Mouse (Mus musculus): ENCODE measurements at regions not wholly inside any gene's neighbourhood (a gene's known extent, or its start where the extent isn't known, plus 50 kb on each side); places are given as distances from the start of the nearest gene placed in this dataset.

- no peak for DNase-seq (ENCODE audit: low spot score)
Observed at GRCm38 (mm10) chr16:73835715-73836440, 575.7 kb downstream of the Robo2 start.

GRCm38 (mm10) chr16:73821387-73822338, 590.0 kb downstream of the Robo2 start:
- DNase-seq (ENCODE audit: low spot score), result no peak

GRCm38 (mm10) chr16:73804572-73804971, 607.1 kb downstream of the Robo2 start:
- no peak for DNase-seq (ENCODE audit: low spot score)

GRCm38 (mm10) chr16:73796528-73797171, 615.0 kb downstream of the Robo2 start:
- no peak for DNase-seq (ENCODE audit: low spot score)

GRCm38 (mm10) chr16:73785074-73785438, 626.6 kb downstream of the Robo2 start:
- DNase-seq (ENCODE audit: low spot score), result no peak

GRCm38 (mm10) chr16:73784296-73785073, 627.1 kb downstream of the Robo2 start:
- no peak for DNase-seq (ENCODE audit: low spot score)

- DNase-seq (ENCODE audit: low spot score), result no peak
Observed at GRCm38 (mm10) chr16:73772454-73772853, 639.2 kb downstream of the Robo2 start.

- DNase-seq (ENCODE audit: low spot score), result no peak
Observed at GRCm38 (mm10) chr16:73770440-73770856, 641.2 kb downstream of the Robo2 start.

- no peak for DNase-seq (ENCODE audit: low spot score)
Observed at GRCm38 (mm10) chr16:73769729-73770128, 641.9 kb downstream of the Robo2 start.

GRCm38 (mm10) chr16:73768706-73769105, 642.9 kb downstream of the Robo2 start:
- no peak for DNase-seq (ENCODE audit: low spot score)

GRCm38 (mm10) chr16:73765184-73765583, 646.4 kb downstream of the Robo2 start:
- no peak for DNase-seq (ENCODE audit: low spot score)

GRCm38 (mm10) chr16:73760921-73761320, 650.7 kb downstream of the Robo2 start:
- DNase-seq (ENCODE audit: low spot score), result no peak

GRCm38 (mm10) chr16:73758872-73759271, 652.8 kb downstream of the Robo2 start:
- no peak for DNase-seq (ENCODE audit: low spot score)

- peak; percentile 48 for DNase-seq (ENCODE audit: low spot score)
Observed at GRCm38 (mm10) chr16:73754302-73754701, 657.3 kb downstream of the Robo2 start.

GRCm38 (mm10) chr16:73728297-73728696, 683.3 kb downstream of the Robo2 start:
- no peak for DNase-seq (ENCODE audit: low spot score)

- no peak for DNase-seq (ENCODE audit: low spot score)
Observed at GRCm38 (mm10) chr16:73719691-73720090, 691.9 kb downstream of the Robo2 start.

- DNase-seq (ENCODE audit: low spot score), result no peak
Observed at GRCm38 (mm10) chr16:73716301-73716700, 695.3 kb downstream of the Robo2 start.

- DNase-seq (ENCODE audit: low spot score), result no peak
Observed at GRCm38 (mm10) chr16:73707051-73707450, 704.6 kb downstream of the Robo2 start.

GRCm38 (mm10) chr16:73689274-73689673, 722.4 kb downstream of the Robo2 start:
- DNase-seq (ENCODE audit: low spot score), result no peak

- no peak for DNase-seq (ENCODE audit: low spot score)
Observed at GRCm38 (mm10) chr16:73679804-73680203, 731.8 kb downstream of the Robo2 start.

- DNase-seq (ENCODE audit: low spot score), result no peak
Observed at GRCm38 (mm10) chr16:73670516-73670915, 741.1 kb downstream of the Robo2 start.
